Mouse (Mus musculus) layer of hippocampus, adult 11-12 months (tissue): Measurements from ENCODE around the gene Naa60.

Source experiments
- DNase-seq: peaks from one replicate; pipeline ENCODE4 v3.0.0; 2022; ENCODE audit warnings: low spot score

Naa60 gene

DNA sequence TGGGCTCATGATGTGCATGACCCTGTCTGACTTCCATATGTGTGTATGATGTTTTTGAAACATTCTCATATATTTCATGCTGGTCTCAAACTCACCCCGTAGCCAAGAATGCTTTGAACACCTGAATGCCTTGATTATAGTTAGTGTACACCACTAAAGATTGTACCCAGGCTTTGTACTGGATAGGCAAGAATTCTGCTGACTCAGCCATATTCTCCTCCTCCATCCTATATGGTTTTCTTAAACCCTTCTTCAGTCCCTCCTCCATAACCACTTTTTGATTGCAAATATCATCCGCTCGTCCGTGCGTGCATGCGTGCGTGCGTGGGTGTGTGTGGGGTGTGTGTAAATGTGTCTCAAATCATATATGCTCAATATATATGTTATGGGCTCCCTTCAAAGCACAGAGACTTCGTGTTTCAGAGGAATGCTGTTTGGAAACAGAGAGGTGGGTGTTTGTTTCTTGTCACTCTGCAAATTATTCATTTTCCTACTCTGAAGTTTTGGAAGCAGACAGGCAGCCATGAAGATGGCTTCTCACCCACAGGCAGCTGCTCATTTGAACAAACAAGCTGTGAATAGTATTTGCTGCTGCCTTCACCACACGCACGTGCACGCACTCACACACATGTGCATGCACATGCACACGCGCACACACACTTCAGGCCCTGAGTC is 19.6 kb downstream of the Naa60 start:
- no peak for DNase-seq

DNA sequence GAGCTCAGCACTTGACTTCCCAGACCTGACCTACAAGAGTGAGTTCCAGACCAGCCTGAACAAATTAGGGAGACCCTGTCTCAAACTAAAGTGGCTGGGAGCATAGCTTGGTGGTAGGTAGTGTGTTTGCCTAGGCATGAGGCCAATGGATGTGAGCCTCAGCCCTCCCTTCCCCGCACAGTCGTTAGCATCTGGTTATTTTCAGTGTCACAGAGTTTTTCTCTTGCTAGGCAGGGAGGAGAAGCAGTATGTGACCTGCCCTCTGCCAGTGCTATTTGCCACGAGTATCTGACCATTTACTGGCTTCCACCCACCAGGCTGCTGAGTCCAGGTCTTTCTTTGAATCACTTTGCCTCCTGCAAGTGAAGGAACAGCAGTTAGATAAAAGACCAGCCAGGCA is 21.6 kb downstream of the Naa60 start:
- DNase-seq = no peak

DNA sequence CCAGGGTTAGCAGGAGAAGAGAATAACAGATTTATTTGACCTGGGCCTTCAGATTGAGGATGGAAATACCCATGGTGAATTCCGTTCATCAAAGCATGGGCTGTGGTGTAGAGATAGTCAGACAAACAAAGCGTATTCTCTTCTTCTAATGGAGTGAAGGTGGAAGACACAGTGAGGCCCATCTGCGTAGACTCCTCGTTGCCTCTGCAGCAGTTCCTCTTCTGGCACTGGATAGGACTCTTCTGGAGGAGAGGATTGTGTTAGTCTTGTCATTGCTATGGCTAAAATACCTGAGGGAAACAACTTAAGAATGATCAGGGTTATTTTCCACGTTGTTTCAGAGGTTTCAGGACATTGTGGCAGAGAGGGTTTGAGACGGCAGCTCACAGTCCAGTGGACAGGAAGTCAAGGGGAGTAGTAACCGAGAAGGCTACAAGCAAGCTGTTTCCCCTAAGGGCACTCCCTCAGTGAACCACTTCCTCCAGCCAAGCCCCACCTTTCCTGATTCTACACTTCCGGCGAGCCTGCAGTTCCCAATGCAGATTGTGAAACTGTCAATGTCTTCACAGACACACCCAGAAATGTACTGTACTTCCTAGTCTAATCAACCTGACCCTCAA is 23.1 kb downstream of the Naa60 start:
- DNase-seq = no peak

DNA sequence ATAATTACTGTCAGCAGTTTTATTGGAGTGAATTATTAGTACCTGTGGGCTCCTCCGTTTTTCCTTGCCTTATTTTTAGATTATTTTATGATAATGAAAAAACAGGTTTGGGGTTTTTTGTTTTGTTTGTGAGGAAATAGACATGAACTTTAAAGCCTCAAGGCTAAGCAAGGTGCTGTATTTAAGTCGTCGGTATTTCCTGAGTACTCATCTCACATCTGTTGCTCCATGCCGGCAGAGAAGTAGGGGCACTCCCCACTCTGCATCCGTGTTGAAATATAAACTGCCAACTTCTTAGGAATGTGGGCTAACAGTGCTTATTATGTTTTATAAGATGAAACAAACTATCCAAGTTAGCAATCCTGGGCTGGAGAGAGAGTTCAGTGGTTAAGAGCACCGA is 23.9 kb downstream of the Naa60 start:
- DNase-seq = no peak

DNA sequence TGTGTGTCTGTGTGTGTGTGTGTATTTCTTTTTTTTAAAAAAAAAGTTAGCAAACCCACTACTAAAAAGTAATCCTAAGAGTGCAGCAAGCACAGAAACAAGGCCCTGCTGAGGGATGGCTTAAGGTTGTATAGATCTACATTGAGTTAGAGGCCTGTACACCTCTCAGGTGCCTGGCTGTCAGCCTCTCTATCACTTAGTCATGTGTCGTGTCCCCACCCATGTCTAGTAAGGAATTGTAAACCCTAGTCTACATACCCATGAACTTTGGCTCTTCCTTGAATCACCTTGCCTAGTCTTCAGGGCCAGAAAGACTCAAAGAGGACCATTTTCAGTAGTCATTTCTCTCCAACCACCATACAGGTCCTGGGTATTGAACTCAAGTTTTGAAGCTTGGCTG is 24.4 kb downstream of the Naa60 start:
- DNase-seq = no peak

DNA sequence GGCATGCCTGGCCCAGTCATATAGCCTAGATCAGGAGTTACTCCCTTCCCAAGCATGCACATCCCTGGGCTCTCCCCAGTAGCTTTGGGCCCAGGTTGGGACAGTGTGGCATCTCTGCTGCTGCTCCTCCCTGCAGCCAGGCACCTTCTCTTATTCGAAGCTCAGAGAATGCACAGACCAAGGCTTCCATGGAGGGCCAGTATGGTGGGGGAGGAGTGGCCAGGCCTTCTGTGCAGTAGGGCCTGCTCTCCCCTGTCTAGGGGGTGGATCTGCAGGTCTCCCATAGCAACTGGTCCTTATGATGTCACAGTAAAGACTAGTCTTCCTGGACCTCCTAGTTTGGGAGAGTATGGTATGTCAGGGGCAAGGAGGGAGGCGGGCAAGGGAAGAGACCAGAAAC is 35.3 kb downstream of the Naa60 start:
- DNase-seq = no peak

DNA sequence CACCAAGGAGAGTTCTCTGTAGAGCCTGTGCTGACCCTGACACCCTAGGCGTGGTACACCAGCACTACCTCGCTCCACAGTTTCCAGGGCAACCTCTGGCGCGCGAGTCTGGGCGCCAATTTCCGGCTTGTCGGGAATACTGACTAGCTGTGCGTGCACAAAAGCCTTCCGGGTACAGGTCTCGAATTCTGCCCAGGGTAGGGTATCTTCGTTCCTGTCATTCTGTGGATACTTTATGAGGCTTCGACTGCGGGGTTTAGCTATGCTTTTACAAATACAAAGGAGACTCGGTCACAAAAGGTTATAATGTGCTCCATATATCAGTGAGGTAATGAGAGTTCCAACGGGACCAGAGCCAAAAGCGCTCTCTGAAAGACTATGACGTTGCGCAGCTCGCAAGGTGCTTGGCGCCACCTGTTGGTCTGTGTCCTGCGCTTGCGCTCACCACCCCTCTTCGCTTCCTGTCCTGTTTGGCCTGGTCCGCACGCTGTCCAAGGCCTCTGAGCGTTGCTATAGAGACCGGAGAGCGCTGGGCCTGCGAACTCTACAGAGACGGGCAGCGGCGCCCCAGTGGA is 36.4 kb downstream of the Naa60 start, which contains the start of the genes 1700037C18Rik and Cluap1:
Gene 1700037C18Rik, minus strand, starts transcription at position 153 of the 575 bp plus-strand sequence.
Gene Cluap1, plus strand, starts transcription at position 265 of the 575 bp plus-strand sequence.
- peak; percentile 96 for DNase-seq

DNA sequence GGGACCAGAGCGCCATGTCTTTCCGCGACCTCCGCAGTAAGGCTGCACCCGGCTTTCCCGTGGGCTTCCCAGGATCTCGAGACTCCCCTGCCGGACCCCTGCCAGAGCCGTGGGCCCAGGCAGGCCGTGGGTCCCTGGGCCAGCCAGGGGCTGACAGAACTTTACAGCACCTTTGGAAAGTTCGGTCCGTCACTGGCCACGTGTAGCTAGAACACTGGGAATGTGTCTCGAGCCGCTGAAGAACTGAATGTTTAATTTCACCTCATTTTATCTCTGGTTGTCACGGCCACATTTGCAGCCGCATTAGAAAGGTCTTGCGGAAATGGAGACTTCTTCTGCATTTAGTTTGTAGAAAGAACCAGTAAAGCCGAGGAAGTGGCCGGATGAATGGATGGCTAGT is 36.9 kb downstream of the Naa60 start:
- DNase-seq = no peak

DNA sequence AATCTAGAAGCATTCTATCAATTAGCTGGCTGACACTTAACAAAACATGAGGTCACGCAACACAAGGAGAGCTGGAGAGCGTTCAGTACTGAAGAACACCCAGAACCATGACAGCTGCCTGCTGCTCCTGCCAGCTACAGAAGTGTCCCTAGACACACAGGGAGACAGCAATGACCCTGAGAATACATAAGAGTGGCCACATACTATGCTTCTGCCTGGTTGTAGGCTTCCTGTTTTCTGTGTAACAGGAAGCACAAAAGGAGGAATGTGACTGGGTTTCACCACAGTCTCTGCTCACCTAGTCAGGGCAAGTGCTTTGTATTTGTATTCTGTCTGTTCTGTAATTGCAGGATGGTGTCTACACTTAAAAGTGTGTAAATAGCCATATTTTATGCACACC is 48.6 kb downstream of the Naa60 start:
- no peak for DNase-seq

DNA sequence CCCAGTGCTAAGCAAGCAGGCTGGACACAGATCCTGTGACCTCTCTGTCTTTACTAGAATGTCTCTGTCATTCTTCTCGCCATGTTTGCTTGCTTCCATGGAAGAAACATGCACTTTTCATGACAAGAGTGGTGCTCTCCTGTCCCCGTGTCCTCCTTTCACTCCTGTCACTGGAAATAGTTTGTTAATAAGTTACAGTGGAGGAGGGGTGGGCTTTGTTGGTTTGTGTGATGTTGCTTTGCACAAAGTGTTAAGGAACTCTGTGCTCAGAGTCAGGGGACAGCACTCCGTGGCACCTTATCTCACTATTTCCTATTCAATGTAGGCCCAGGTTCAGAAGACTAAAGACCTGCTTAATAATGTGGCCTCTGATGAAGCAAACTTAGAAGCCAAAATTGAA is 51.3 kb downstream of the Naa60 start:
- DNase-seq = no peak

DNA sequence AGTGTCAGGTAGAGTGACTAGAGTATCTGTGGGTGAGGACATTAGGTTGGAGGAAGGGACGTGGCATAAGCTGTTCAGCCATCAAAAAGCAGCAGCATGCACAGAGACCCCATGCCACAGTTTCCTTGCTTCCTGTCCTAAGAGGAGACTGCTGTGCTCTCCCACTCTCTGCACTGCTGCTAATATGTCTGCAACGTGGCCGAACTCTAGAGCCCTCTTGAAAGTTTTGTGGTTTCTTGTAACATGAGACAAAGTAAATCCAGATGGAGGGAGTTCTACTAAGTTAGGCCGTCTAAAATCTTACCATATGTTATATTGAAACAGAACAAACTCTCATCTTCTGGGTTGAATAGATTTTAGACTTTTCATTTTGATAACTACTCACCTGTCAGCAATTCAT is 51.8 kb downstream of the Naa60 start:
- no peak for DNase-seq

DNA sequence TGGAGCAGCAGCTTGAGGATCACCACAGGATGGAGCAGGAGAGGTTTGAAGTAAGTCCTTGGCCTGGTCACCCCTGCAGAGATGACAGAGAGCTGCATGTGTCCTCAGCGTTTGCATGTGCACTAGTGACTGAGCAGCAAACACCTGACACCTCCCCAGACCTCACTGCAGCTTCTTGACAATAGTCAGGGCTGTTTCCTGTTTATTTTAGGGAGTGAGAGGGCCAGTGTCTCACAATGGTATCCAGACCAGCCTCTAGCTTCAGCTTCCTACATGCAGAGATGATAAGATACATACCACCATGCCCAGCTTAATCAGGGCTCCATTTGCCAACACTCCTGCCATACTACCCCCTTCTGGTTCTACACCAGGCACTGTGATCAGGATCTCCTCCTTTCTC is 56.4 kb downstream of the Naa60 start:
- DNase-seq = no peak

DNA sequence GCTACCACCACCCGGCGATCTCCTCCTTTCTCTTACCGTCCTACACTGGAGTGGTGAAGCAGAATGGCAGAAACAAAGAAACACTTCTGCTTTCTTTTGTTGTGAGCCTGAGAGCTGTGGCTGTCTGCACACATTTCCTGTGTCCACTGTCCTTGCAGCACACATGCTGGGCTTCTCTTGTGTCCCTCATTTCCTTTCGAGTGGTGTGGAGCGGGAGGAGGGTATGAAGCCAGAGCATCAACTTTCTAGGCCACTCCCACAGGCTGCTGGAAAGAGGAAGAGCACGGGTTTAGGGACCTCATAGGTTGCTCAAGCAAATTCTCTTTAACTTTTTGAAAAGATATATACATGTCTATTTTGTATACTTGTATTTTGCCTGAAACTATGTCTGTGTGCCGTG is 57.0 kb downstream of the Naa60 start:
- peak; percentile 45 for DNase-seq

DNA sequence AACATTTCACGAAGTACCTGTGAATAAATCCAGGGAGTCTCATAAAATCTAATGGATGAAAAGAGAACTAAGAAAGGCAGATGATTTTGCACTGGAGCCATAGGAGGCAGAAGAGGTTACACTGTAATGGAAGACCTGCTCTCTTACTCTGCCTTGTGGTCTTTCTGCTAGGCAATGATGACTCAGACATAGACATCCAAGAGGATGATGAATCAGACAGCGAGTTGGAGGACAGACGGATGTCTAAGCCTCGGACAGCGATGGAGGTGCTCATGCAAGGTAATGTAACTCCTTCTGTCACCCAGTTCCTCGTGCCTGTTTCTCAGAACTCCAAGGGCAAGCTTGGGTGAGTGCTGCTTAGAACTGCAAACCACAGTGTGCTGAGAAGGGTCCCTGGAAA is 61.4 kb downstream of the Naa60 start:
- no peak for DNase-seq

DNA sequence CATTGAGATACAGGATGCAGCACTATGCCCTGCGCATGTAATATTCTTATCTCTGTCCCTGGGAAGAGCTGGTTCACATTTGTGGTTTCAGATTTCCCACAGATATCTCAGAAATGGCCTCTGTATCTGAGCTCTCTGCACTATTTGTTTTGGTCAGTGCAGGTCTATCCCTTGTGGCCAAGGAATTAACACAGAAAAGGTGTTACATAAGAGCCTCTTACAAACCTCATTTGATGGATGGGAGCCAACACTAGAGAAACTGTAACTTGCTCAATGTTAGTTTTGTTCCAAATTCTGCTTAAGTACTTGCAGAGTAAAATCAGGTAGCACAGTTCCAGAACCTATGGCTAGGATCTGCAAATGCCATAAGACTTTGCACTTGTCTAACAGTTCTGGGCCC is 61.9 kb downstream of the Naa60 start:
- no peak for DNase-seq

DNA sequence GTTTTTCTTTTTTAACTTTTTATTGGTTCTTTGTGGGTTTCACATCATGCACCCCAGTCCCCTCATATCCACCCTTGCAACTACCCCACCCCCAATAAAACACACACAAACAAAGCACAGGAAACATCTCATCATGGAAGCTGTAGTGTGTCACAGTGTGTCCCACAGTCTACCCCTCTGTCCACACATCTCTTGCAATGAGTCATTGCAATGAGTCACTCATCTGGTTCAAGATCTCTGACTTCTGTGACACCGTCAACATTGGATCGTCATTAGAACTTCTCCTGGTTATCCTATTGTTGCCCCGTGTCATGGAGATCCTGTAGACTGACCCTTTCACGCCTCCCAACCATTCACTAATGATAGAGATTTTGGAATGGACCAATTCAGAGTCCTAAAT is 62.5 kb downstream of the Naa60 start:
- no peak for DNase-seq

DNA sequence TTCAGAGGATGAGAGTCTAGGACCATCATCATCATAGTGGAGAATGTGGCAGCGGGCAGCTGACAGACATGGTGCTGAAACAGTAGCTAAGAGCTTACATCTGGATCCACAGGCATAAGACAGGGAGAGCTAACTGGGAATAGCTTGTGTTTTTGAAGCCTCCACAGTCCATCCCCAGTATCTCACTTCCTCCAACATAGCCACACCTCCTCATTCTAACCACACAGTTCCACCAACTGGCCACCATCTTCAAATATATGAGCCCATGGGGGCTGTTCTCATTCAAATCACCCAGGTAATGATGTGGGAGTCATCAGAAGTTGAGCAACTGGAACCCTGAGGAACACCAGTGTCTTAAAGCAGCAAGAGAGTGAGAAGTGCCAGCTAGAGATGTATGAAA is 79.0 kb downstream of the Naa60 start:
- DNase-seq = no peak
